Mouse (Mus musculus): ENCODE data around the gene Pklr. TPM values are rescaled to one million over a fixed set of nuclear protein-coding genes. Genes with fewer than 3 reads are reported as not detected.

The Pklr gene
- polyA plus RNA-seq, 1 experiment from 2014 or later = 22.0 TPM

- peak; percentile 5 for ATAC-seq
- no peak for DNase-seq (ENCODE audit: low read depth, low spot score)
- POLR2A ChIA-PET = interaction anchor here (1.4 kb wide), 1 partner anchor 11 kb away, joined by 6 read pairs; the partner anchor contains the start of gene Scamp3
- CTCF ChIA-PET = interaction anchor here (1.1 to 2.9 kb wide), 4 partner anchors 10 to 73 kb away, joined by 3 to 12 read pairs (median 4); partner anchors contain the start of gene Scamp3
- no peak for TF ChIP-seq CTCF (IDR thresholded peaks at IDR 0.05)
- in situ Hi-C loops (cut with MboI; ENCODE audit: low pct_unique_long_range_greater_than_20kb) = no loop called here
- H3K27me3 ChIP-seq = no peaks in the 10 kb centered on the region
Observed at GRCm38 (mm10) chr3:89187690-89188477, 51.9 kb downstream of the Pklr start.

GRCm38 (mm10) chr3:89188478-89188875 is 52.5 kb downstream of the Pklr start:
- no peak for ATAC-seq
- ChIA-PET POLR2A (interaction anchor here (0.9 kb wide), 1 partner anchor 73 kb away, joined by 3 read pairs; no protein-coding TSS in a partner anchor), CTCF (interaction anchor here (1.1 to 2.9 kb wide), 3 partner anchors 10 to 73 kb away, joined by 3 to 12 read pairs (median 4); partner anchors contain the start of gene Scamp3)
- H3K27me3 ChIP-seq = no peaks in the 10 kb centered on the region
- in situ Hi-C loops (cut with MboI; ENCODE audit: low pct_unique_long_range_greater_than_20kb) = no loop called here
- no peak for TF ChIP-seq CTCF (IDR thresholded peaks at IDR 0.05)
- no peak for DNase-seq (ENCODE audit: low read depth, low spot score)

GRCm38 (mm10) chr3:89190436-89190835 is 54.5 kb downstream of the Pklr start:
- TF ChIP-seq CTCF (IDR thresholded peaks at IDR 0.05) = no peak
- in situ Hi-C loops (cut with MboI; ENCODE audit: low pct_unique_long_range_greater_than_20kb) = loop anchor here (5.0 to 10.0 kb wide), 3 partner anchors 68 to 246 kb away; no protein-coding TSS in a partner anchor
- ChIA-PET CTCF (interaction anchor here (1.2 kb wide), 1 partner anchor 54 kb away, joined by 3 read pairs; the partner anchor contains the start of gene Pklr), POLR2A (interaction anchor here (1.4 kb wide), 1 partner anchor 12 kb away, joined by 3 read pairs; no protein-coding TSS in a partner anchor)
- no peak for ATAC-seq
- no peaks in the 10 kb centered on the region for H3K27me3 ChIP-seq
- no peak for DNase-seq (ENCODE audit: low read depth, low spot score)

- in situ Hi-C loops (cut with MboI; ENCODE audit: low pct_unique_long_range_greater_than_20kb) = loop anchor here (5.0 to 10.0 kb wide), 3 partner anchors 71 to 249 kb away; no protein-coding TSS in a partner anchor
- POLR2A ChIA-PET = interaction anchor here (0.6 to 1.5 kb wide), 3 partner anchors 79 to 110 kb away, joined by 3 to 4 read pairs (median 4); no protein-coding TSS in a partner anchor
- CTCF ChIA-PET = interaction anchor here (0.7 to 2.1 kb wide), 15 partner anchors 9 to 235 kb away, joined by 3 to 15 read pairs (median 5); partner anchors contain the start of genes Clk2, Pklr and Scamp3
- H3K27me3 ChIP-seq = no peaks in the 10 kb centered on the region
- DNase-seq (ENCODE audit: low read depth, low spot score) (no peak), ATAC-seq (no peak)
- TF ChIP-seq CTCF (IDR thresholded peaks at IDR 0.05) = no peak
Observed at GRCm38 (mm10) chr3:89193351-89193750, 57.4 kb downstream of the Pklr start.

GRCm38 (mm10) chr3:89193853-89194252 is 57.9 kb downstream of the Pklr start:
- in situ Hi-C loops (cut with MboI; ENCODE audit: low pct_unique_long_range_greater_than_20kb) = loop anchor here (5.0 to 10.0 kb wide), 3 partner anchors 72 to 249 kb away; no protein-coding TSS in a partner anchor
- DNase-seq (ENCODE audit: low read depth, low spot score) (no peak), ATAC-seq (no peak)
- TF ChIP-seq CTCF (IDR thresholded peaks at IDR 0.05) = no peak
- H3K27me3 ChIP-seq = no peaks in the 10 kb centered on the region
- CTCF ChIA-PET = interaction anchor here (0.7 to 2.1 kb wide), 17 partner anchors 9 to 255 kb away, joined by 3 to 15 read pairs (median 5); partner anchors contain the start of genes Clk2, Pklr and Scamp3
- POLR2A ChIA-PET = interaction anchor here (0.6 to 1.5 kb wide), 4 partner anchors 52 to 104 kb away, joined by 3 to 4 read pairs (median 4); partner anchors contain the start of genes Krtcap2, Pklr and Trim46

Other genes with a start within 250 kb of the Pklr start
- 90.3 TPM for gene Msto1, start 222.1 kb upstream of the Pklr start, polyA plus RNA-seq (2021)
- 38.4 TPM for gene Ash1l, start 185.5 kb upstream of the Pklr start, polyA plus RNA-seq (2021)
- gene Dap3, start 185.0 kb upstream of the Pklr start, polyA plus RNA-seq (2021) = 160 TPM
- gene Rusc1, start 42.8 kb upstream of the Pklr start, polyA plus RNA-seq (2021) = 55.6 TPM
- gene Gm43738, start 35.0 kb upstream of the Pklr start, polyA plus RNA-seq (2021) = 0.19 TPM
- 191 TPM for gene Fdps, start 34.2 kb upstream of the Pklr start, polyA plus RNA-seq (2021)
- gene Hcn3, start 24.1 kb downstream of the Pklr start, polyA plus RNA-seq (2021) = 6.2 TPM
- 74.8 TPM for gene Clk2, start 28.7 kb downstream of the Pklr start, polyA plus RNA-seq (2021)
- 175 TPM for gene Scamp3, start 41.3 kb downstream of the Pklr start, polyA plus RNA-seq (2021)
- 37.6 TPM for gene Fam189b, start 47.0 kb downstream of the Pklr start, polyA plus RNA-seq (2021)
- 141 TPM for gene Gba, start 66.8 kb downstream of the Pklr start, polyA plus RNA-seq (2021)
- gene Thbs3, start 79.0 kb downstream of the Pklr start, polyA plus RNA-seq (2021) = 86.6 TPM
- 215 TPM for gene Mtx1, start 90.9 kb downstream of the Pklr start, polyA plus RNA-seq (2021)
- 10.3 TPM for gene Muc1, start 92.9 kb downstream of the Pklr start, polyA plus RNA-seq (2021)
- 236 TPM for gene Krtcap2, start 109.8 kb downstream of the Pklr start, polyA plus RNA-seq (2021)
- gene Trim46, start 110.2 kb downstream of the Pklr start, polyA plus RNA-seq (2021) = 57.5 TPM
- gene Dpm3, start 123.2 kb downstream of the Pklr start, polyA plus RNA-seq (2021) = 104 TPM
- 88.3 TPM for gene Slc50a1, start 134.4 kb downstream of the Pklr start, polyA plus RNA-seq (2021)
- 97.1 TPM for gene Efna1, start 145.0 kb downstream of the Pklr start, polyA plus RNA-seq (2021)
- 9.4 TPM for gene Efna3, start 186.8 kb downstream of the Pklr start, polyA plus RNA-seq (2021)
- gene Efna4, start 201.9 kb downstream of the Pklr start, polyA plus RNA-seq (2021) = 48.7 TPM
- 226 TPM for gene Adam15, start 213.9 kb downstream of the Pklr start, polyA plus RNA-seq (2021)
- gene Dcst2, start 225.8 kb downstream of the Pklr start, polyA plus RNA-seq (2021) = 0.06 TPM
- 1.3 TPM for gene Dcst1, start 229.1 kb downstream of the Pklr start, polyA plus RNA-seq (2021)

Measured in Patski (cell line).